In genomic region chr5:107880710-107881109, GRCm38 (mm10) we compare ENCODE assay signal across 21 mouse cellular contexts. TPM values are rescaled to one million over a fixed set of nuclear protein-coding genes. Genes with fewer than 3 reads are reported as not detected.
DNase-seq lines count a peak whose midpoint lies in the region; ATAC-seq and TF ChIP-seq lines count a peak whose summit lies in the region.
"Had no signal": no experiment of that assay in that cellular context is flagged by ENCODE, and none has a peak within 500 bp of the region (broad histone marks: within the 10 kb centered on the region; RNA-seq: fewer than 3 reads in every experiment).

No protein-coding gene starts in this region.

- H3K4me3 ChIP-seq in intestine, postnatal 0 days (ENCODE audit: low read depth, low read length), result no peak overlapping the region
- no peak overlapping the region for H3K4me3 ChIP-seq in liver, embryonic 11.5 days (ENCODE audit: low read depth, low read length)
- H3K4me3 ChIP-seq in stomach, embryonic 16.5 days (replicated peaks; ENCODE audit: low read length), result no peak overlapping the region
- H3K4me3 ChIP-seq: forebrain, embryonic 13.5 days; left cerebral cortex, adult 2 months; megakaryocyte, embryonic 14.5 days had no signal

- peak; percentile 38; the same call in 1 of the 2 replicates for ATAC-seq in intestine, postnatal 0 days
- ATAC-seq in liver, embryonic 11.5 days (replicated peaks; ENCODE audit: low FRiP score), result 0 out of 2 replicates have a peak, but pooled peaks have one; percentile 23
- peak; percentile 21; the same call in 1 of the 2 replicates for ATAC-seq in stomach, embryonic 16.5 days (ENCODE audit: insufficient read depth, low FRiP score)
- ATAC-seq: activated CD4-positive, CD25-positive, alpha-beta regulatory T cell, adult 4 months; forebrain, embryonic 13.5 days; Patski had no signal

- DNase-seq in kidney, adult 9 months, result peak; percentile 93
- DNase-seq in liver, embryonic 11.5 days (ENCODE audit: low spot score), result no peak
- DNase-seq in gastrocnemius, adult 18-20 months (ENCODE audit: low spot score), result no peak
- no peak for DNase-seq in right cerebral cortex, adult 18-20 months
- no peak for DNase-seq in thymus, adult 18-20 months
- DNase-seq: adrenal gland, postnatal 14 days; cerebellum, adult 2 months; gastrocnemius, postnatal 36 days had no signal

- H3K9me3 ChIP-seq in intestine, postnatal 0 days (ENCODE audit: control insufficient read depth), result no peaks in the 10 kb centered on the region
- H3K9me3 ChIP-seq in liver, embryonic 11.5 days (ENCODE audit: control insufficient read depth, low read length), result no peaks in the 10 kb centered on the region
- H3K9me3 ChIP-seq in stomach, embryonic 16.5 days (replicated peaks; ENCODE audit: control insufficient read depth, low read length), result no peaks in the 10 kb centered on the region
- H3K9me3 ChIP-seq: forebrain, embryonic 13.5 days; megakaryocyte, embryonic 14.5 days had no signal

- no peak for TF ChIP-seq CTCF in intestine, postnatal 0 days (IDR thresholded peaks at IDR 0.05; ENCODE audit: low read depth)

- 47% methylated on average over 5 of the region's 5 CpGs for WGBS in intestine, postnatal 0 days
- WGBS in liver, embryonic 11.5 days, result 67% methylated on average over 5 of the region's 5 CpGs
- WGBS in stomach, embryonic 16.5 days, result 58% methylated on average over 5 of the region's 5 CpGs

- no peak overlapping the region for H3K9ac ChIP-seq in intestine, postnatal 0 days (ENCODE audit: low read depth, low read length)
- no peak overlapping the region for H3K9ac ChIP-seq in liver, embryonic 11.5 days (ENCODE audit: low read depth, low read length)
- no peak overlapping the region for H3K9ac ChIP-seq in stomach, embryonic 16.5 days (ENCODE audit: low read length)
- H3K9ac ChIP-seq: forebrain, embryonic 13.5 days had no signal

- H3K27ac ChIP-seq in intestine, postnatal 0 days (ENCODE audit: low read depth, low read length), result peak overlapping the region; percentile 46; the same call in 1 of the 2 replicates
- no peak overlapping the region for H3K27ac ChIP-seq in liver, embryonic 11.5 days (ENCODE audit: low read depth, low read length)
- no peak overlapping the region for H3K27ac ChIP-seq in stomach, embryonic 16.5 days (ENCODE audit: low read length)
- H3K27ac ChIP-seq: forebrain, embryonic 13.5 days; left cerebral cortex, adult 2 months had no signal

- no peaks in the 10 kb centered on the region for H3K36me3 ChIP-seq in intestine, postnatal 0 days (ENCODE audit: control insufficient read depth, insufficient read depth)
- no peaks in the 10 kb centered on the region for H3K36me3 ChIP-seq in liver, embryonic 11.5 days (ENCODE audit: control insufficient read depth, insufficient read depth, low read length)
- no peaks in the 10 kb centered on the region for H3K36me3 ChIP-seq in stomach, embryonic 16.5 days (ENCODE audit: control insufficient read depth, insufficient read depth, low read length)

- no peaks in the 10 kb centered on the region for H3K27me3 ChIP-seq in intestine, postnatal 0 days (replicated peaks; ENCODE audit: control insufficient read depth, insufficient read depth, low read length)
- no peaks in the 10 kb centered on the region for H3K27me3 ChIP-seq in liver, embryonic 11.5 days (replicated peaks; ENCODE audit: control insufficient read depth, insufficient read depth, low read length)
- no peaks in the 10 kb centered on the region for H3K27me3 ChIP-seq in stomach, embryonic 16.5 days (ENCODE audit: control insufficient read depth, insufficient read depth, low read length)
- H3K27me3 ChIP-seq: forebrain, embryonic 13.5 days had no signal

- H3K4me2 ChIP-seq in intestine, postnatal 0 days (replicated peaks; ENCODE audit: low read depth), result no peak overlapping the region
- no peak overlapping the region for H3K4me2 ChIP-seq in liver, embryonic 11.5 days
- H3K4me2 ChIP-seq in stomach, embryonic 16.5 days (ENCODE audit: low read depth, low read length), result no peak overlapping the region
- H3K4me2 ChIP-seq: forebrain, embryonic 13.5 days had no signal

- no peaks in the 10 kb centered on the region for H3K4me1 ChIP-seq in intestine, postnatal 0 days (replicated peaks; ENCODE audit: control insufficient read depth, insufficient read depth, low read length)
- H3K4me1 ChIP-seq in liver, embryonic 11.5 days (replicated peaks; ENCODE audit: control insufficient read depth, insufficient read depth, low read length), result no peaks in the 10 kb centered on the region
- H3K4me1 ChIP-seq in stomach, embryonic 16.5 days (ENCODE audit: control insufficient read depth, insufficient read depth, low read length), result no peaks in the 10 kb centered on the region
- H3K4me1 ChIP-seq: forebrain, embryonic 13.5 days; megakaryocyte, embryonic 14.5 days had no signal

RNA-seq across cellular contexts. Expression of gene Evi5, which starts 5.8 kb away (rescaled TPM):
- 39.7 and 41.6 TPM in 2 replicates for polyA plus RNA-seq in intestine, postnatal 0 days (2015; fragmentation: Nextera tagmentation; extraction: Ambion mirVana)
- polyA plus RNA-seq in liver, embryonic 11.5 days (2014; fragmentation: Nextera tagmentation; extraction: Ambion mirVana), result 42.3 and 48.3 TPM in 2 replicates
- 53.5 and 55.2 TPM in 2 replicates for polyA plus RNA-seq in stomach, embryonic 16.5 days (2015; fragmentation: Nextera tagmentation; extraction: Ambion mirVana)
- total RNA-seq in gastrocnemius, adult 18-20 months (2021), result 10 to 100 TPM; 15.5 to 18.9 TPM

RNA-seq across cellular contexts. Expression of gene Rpl5, which starts 19.6 kb away (rescaled TPM):
- polyA plus RNA-seq in intestine, postnatal 0 days (2015; fragmentation: Nextera tagmentation; extraction: Ambion mirVana), result 26.7 and 29.1 TPM in 2 replicates
- polyA plus RNA-seq in liver, embryonic 11.5 days (2014; fragmentation: Nextera tagmentation; extraction: Ambion mirVana), result 102 and 105 TPM in 2 replicates
- polyA plus RNA-seq in stomach, embryonic 16.5 days (2015; fragmentation: Nextera tagmentation; extraction: Ambion mirVana), result 60.0 and 63.3 TPM in 2 replicates
- 10 to 100 TPM; 35.3 to 39.0 TPM for total RNA-seq in gastrocnemius, adult 18-20 months (2021)

RNA-seq across cellular contexts. Expression of gene Ube2d2b, which starts 50.8 kb away (rescaled TPM):
- 0.09 TPM in 1 of 2 replicates, not detected in the other for polyA plus RNA-seq in intestine, postnatal 0 days (2015; fragmentation: Nextera tagmentation; extraction: Ambion mirVana)
- polyA plus RNA-seq in liver, embryonic 11.5 days (2014; fragmentation: Nextera tagmentation; extraction: Ambion mirVana), result 0.14 and 0.22 TPM in 2 replicates
- polyA plus RNA-seq in stomach, embryonic 16.5 days (2015; fragmentation: Nextera tagmentation; extraction: Ambion mirVana), result 0.21 and 0.22 TPM in 2 replicates
- not detected for total RNA-seq in gastrocnemius, adult 18-20 months (2021)
- total RNA-seq: adrenal gland, postnatal 14 days; gastrocnemius, postnatal 36 days; layer of hippocampus, adult 8-10 months; left cerebral cortex, adult 2 months; midbrain, postnatal 0 days had no signal
- polyA plus RNA-seq: cerebellum, adult 2 months; cortical plate, adult 2 months; embryonic facial prominence, embryonic 14.5 days; heart, postnatal 0 days; neural tube, embryonic 11.5 days; Patski had no signal
